Mouse (Mus musculus): ENCODE results near the gene Nav2. TPM values are rescaled to one million over a fixed set of nuclear protein-coding genes. Genes with fewer than 3 reads are reported as not detected.

Gene Nav2
- polyA plus RNA-seq, 1 experiment from 2014 or later: 25.6 TPM

- Histone ChIP-seq H3K27ac (no peak overlapping the region), H3K4me3 (no peak overlapping the region), H3K27me3 (ENCODE audit: insufficient read depth, poor library complexity, severe bottlenecking) (peaks cover 6% of the 10 kb centered on the region; the same call in 1 of the 2 replicates), H3K4me1 (replicated peaks) (peaks cover 11% of the 10 kb centered on the region), H3K9me3 (no peaks in the 10 kb centered on the region), H3K36me3 (0 out of 2 replicates have a peak, but pooled peaks cover 4% of the 10 kb centered on the region)
- no peak for DNase-seq (ENCODE audit: low spot score)
- WGBS: 71% methylated on average over 7 of the region's 7 CpGs
Measured at GRCm38 (mm10) chr7:49477976-49478349, 569.4 kb downstream of the Nav2 start.

- WGBS: 85% methylated on average over 4 of the region's 4 CpGs
- H3K36me3 ChIP-seq: 0 out of 2 replicates have a peak, but pooled peaks cover 4% of the 10 kb centered on the region
- H3K4me3 ChIP-seq: no peak overlapping the region
- H3K9me3 ChIP-seq: no peaks in the 10 kb centered on the region
- H3K27ac ChIP-seq: no peak overlapping the region
- peaks cover 13% of the 10 kb centered on the region for H3K4me1 ChIP-seq (replicated peaks)
- H3K27me3 ChIP-seq (ENCODE audit: insufficient read depth, poor library complexity, severe bottlenecking): peaks cover 15% of the 10 kb centered on the region
- DNase-seq (ENCODE audit: low spot score): no peak
Measured at GRCm38 (mm10) chr7:49478886-49479285, 570.4 kb downstream of the Nav2 start.

- 52% methylated on average over 8 of the region's 8 CpGs for WGBS
- H3K27me3 ChIP-seq (ENCODE audit: insufficient read depth, poor library complexity, severe bottlenecking): peaks cover 30% of the 10 kb centered on the region
- H3K9me3 ChIP-seq: no peaks in the 10 kb centered on the region
- DNase-seq (ENCODE audit: low spot score): no peak
- peaks cover 34% of the 10 kb centered on the region for H3K4me1 ChIP-seq (replicated peaks)
- H3K36me3 ChIP-seq: no peaks in the 10 kb centered on the region
- H3K27ac ChIP-seq: no peak overlapping the region
- no peak overlapping the region for H3K4me3 ChIP-seq
Measured at GRCm38 (mm10) chr7:49480962-49481361, 572.4 kb downstream of the Nav2 start.

DNA sequence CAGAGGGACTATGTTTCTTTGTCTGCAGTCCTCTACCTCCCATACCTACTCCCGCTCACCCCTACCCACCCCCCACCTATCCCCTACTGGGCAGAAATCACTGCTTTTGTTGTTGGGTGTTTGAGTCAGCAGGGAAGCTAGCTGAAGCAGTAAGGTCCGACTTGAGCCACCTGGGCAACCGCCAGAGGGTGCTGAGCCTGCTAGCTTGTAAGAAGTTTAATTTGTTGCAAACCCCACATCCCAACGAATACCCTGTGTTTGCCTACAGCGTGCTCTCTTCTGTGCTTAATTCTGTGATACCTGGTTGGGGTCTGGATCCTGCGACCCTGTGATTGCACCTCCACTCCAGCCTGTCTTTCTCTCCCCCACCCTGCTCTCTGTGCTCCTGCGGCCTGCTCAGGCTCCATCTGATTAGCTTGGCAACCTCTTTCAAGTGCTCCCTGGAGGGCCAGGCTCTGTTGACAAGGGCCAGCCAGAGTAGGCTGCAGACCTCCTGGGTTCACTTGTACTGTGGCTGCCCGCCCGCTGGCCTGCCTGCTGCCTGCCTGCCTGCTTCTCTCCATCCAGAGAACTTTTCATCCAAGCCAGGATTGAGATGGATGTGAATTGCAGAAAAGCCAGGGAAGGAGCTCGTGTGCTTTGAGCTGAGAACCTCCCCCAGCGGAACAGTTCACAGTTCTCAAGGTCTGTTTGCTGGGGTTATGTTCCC lies 575.7 kb downstream of the Nav2 start:
- DNase-seq (ENCODE audit: low spot score): no peak

GRCm38 (mm10) chr7:49485292-49485847 lies 576.9 kb downstream of the Nav2 start:
- H3K4me1 ChIP-seq (replicated peaks): peaks cover 31% of the 10 kb centered on the region
- no peak overlapping the region for H3K4me3 ChIP-seq
- no peak for DNase-seq (ENCODE audit: low spot score)
- 10% methylated on average over 9 of the region's 9 CpGs for WGBS
- H3K27ac ChIP-seq: 0 out of 2 replicates have a peak overlapping the region, but pooled peaks have one; percentile 8
- no peaks in the 10 kb centered on the region for H3K9me3 ChIP-seq
- H3K27me3 ChIP-seq (ENCODE audit: insufficient read depth, poor library complexity, severe bottlenecking): peaks cover 50% of the 10 kb centered on the region
- no peaks in the 10 kb centered on the region for H3K36me3 ChIP-seq

More for the DNA sequence above, 575.7 kb downstream of the Nav2 start:
- no peak overlapping the region for H3K4me3 ChIP-seq
- H3K4me1 ChIP-seq (replicated peaks): peaks cover 31% of the 10 kb centered on the region
- 13% methylated on average over 11 of the region's 11 CpGs for WGBS
- peak overlapping the region; percentile 54 for H3K27ac ChIP-seq
- H3K36me3 ChIP-seq: no peaks in the 10 kb centered on the region
- H3K27me3 ChIP-seq (ENCODE audit: insufficient read depth, poor library complexity, severe bottlenecking): peaks cover 50% of the 10 kb centered on the region
- H3K9me3 ChIP-seq: no peaks in the 10 kb centered on the region

GRCm38 (mm10) chr7:49487347-49487746 lies 578.8 kb downstream of the Nav2 start:
- H3K4me1 ChIP-seq (replicated peaks): peaks cover 32% of the 10 kb centered on the region
- no peak overlapping the region for H3K27ac ChIP-seq
- DNase-seq (ENCODE audit: low spot score): no peak
- H3K27me3 ChIP-seq (ENCODE audit: insufficient read depth, poor library complexity, severe bottlenecking): peaks cover 45% of the 10 kb centered on the region
- 0 out of 2 replicates have a peak, but pooled peaks cover 11% of the 10 kb centered on the region for H3K36me3 ChIP-seq
- H3K9me3 ChIP-seq: no peaks in the 10 kb centered on the region
- no peak overlapping the region for H3K4me3 ChIP-seq
- 91% methylated on average over 2 of the region's 2 CpGs for WGBS

DNA sequence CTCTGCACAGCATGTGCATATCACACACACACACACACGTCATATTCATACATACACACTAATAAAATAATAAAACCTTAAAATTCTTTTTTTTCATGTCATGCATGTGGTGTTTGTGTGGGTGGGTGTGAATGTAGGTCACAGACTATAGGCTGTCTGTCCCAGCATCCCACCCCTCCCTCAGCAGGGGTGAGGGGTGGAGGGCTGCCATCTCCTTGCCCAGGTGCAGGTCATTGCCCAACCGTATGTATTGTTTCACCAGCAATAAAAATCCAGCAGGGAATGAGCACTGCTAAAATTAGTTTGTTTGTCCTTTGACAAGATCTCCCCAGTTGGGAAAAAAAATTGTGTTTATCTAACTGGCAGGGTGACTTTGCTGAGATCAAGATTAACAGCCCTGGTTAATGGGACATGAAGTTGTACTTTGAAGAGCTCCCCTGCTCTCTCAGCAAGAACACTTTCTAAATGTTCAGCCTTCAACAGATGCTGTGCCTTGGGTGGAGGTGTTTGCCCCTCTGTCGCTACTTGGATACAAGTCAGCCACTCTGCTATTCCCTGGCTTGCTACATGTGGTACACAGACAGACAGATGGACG lies 580.1 kb downstream of the Nav2 start:
- no peak for DNase-seq (ENCODE audit: low spot score)
- WGBS: 77% methylated on average over 4 of the region's 4 CpGs
- peaks cover 37% of the 10 kb centered on the region for H3K27me3 ChIP-seq (ENCODE audit: insufficient read depth, poor library complexity, severe bottlenecking)
- H3K4me3 ChIP-seq: no peak overlapping the region
- no peak overlapping the region for H3K27ac ChIP-seq
- H3K36me3 ChIP-seq: peaks cover 24% of the 10 kb centered on the region
- no peaks in the 10 kb centered on the region for H3K9me3 ChIP-seq
- H3K4me1 ChIP-seq (replicated peaks): peaks cover 32% of the 10 kb centered on the region

DNA sequence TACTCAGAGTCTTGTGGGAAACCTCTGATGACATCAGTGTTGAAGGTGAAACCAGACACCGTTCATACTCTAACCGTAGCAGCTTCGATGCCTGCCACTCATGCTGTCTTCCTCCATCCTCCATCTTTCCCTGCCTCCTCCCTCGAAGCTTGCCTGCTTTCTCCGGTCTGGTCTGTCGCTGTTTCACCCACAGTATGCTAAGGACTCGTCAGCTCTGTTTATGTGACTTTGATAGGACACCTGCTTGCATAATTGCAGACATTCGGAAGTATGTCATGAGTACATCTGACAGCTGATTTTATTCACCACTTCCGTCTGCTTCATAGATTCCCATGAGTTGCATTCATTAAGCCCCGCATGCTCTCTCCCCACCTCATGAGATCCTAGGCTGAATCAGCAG lies 582.3 kb downstream of the Nav2 start:
- 78% methylated on average over 10 of the region's 10 CpGs for WGBS

GRCm38 (mm10) chr7:49492622-49493021 lies 584.1 kb downstream of the Nav2 start:
- peaks cover 24% of the 10 kb centered on the region for H3K36me3 ChIP-seq
- peaks cover 21% of the 10 kb centered on the region for H3K27me3 ChIP-seq (ENCODE audit: insufficient read depth, poor library complexity, severe bottlenecking)
- no peak for DNase-seq (ENCODE audit: low spot score)
- no peaks in the 10 kb centered on the region for H3K9me3 ChIP-seq
- H3K27ac ChIP-seq: no peak overlapping the region
- peaks cover 40% of the 10 kb centered on the region for H3K4me1 ChIP-seq (replicated peaks)
- H3K4me3 ChIP-seq: no peak overlapping the region

More for the DNA sequence above, 582.3 kb downstream of the Nav2 start:
- H3K27ac ChIP-seq: no peak overlapping the region
- no peaks in the 10 kb centered on the region for H3K9me3 ChIP-seq
- H3K27me3 ChIP-seq (ENCODE audit: insufficient read depth, poor library complexity, severe bottlenecking): peaks cover 26% of the 10 kb centered on the region
- no peak overlapping the region for H3K4me3 ChIP-seq
- peaks cover 26% of the 10 kb centered on the region for H3K4me1 ChIP-seq (replicated peaks)
- DNase-seq (ENCODE audit: low spot score): no peak
- peaks cover 24% of the 10 kb centered on the region for H3K36me3 ChIP-seq

DNA sequence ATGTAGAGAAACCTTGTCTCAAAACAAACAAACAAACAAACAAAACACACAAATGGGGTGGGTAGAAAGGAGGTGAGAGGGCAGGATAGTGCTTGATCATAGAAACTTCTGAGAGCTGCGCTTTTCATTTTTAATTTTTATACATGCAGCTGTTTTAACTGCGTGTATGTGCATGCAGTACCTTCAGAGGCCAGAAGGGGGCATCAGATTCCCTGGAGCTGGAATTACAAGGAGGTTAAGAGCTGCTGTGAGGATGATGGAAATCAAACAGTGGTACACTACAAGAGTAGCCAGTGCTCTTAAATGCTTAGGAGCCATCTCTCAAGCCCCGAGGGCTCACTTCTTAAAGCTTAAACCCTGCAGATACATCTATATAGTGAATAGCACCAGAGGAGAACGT lies 584.7 kb downstream of the Nav2 start:
- Histone ChIP-seq H3K9me3 (no peaks in the 10 kb centered on the region), H3K36me3 (peaks cover 24% of the 10 kb centered on the region), H3K4me3 (no peak overlapping the region), H3K27me3 (ENCODE audit: insufficient read depth, poor library complexity, severe bottlenecking) (peaks cover 17% of the 10 kb centered on the region), H3K4me1 (replicated peaks) (peaks cover 37% of the 10 kb centered on the region), H3K27ac (no peak overlapping the region)
- DNase-seq (ENCODE audit: low spot score): peak; percentile 35
- 88% methylated on average over 4 of the region's 4 CpGs for WGBS

GRCm38 (mm10) chr7:49494654-49495053 lies 586.1 kb downstream of the Nav2 start:
- DNase-seq (ENCODE audit: low spot score): no peak
- H3K4me1 ChIP-seq (replicated peaks): peaks cover 37% of the 10 kb centered on the region
- H3K9me3 ChIP-seq: no peaks in the 10 kb centered on the region
- no peak overlapping the region for H3K27ac ChIP-seq
- peaks cover 27% of the 10 kb centered on the region for H3K36me3 ChIP-seq
- H3K27me3 ChIP-seq (ENCODE audit: insufficient read depth, poor library complexity, severe bottlenecking): peaks cover 17% of the 10 kb centered on the region; the same call in 1 of the 2 replicates
- no peak overlapping the region for H3K4me3 ChIP-seq
- 84% methylated on average over 6 of the region's 6 CpGs for WGBS

- no peak overlapping the region for H3K4me3 ChIP-seq
- peaks cover 17% of the 10 kb centered on the region; the same call in 1 of the 2 replicates for H3K27me3 ChIP-seq (ENCODE audit: insufficient read depth, poor library complexity, severe bottlenecking)
- no peaks in the 10 kb centered on the region for H3K9me3 ChIP-seq
- peak; percentile 65 for DNase-seq (ENCODE audit: low spot score)
- 16% methylated on average over 11 of the region's 11 CpGs for WGBS
- peak overlapping the region; percentile 76 for H3K27ac ChIP-seq
- H3K36me3 ChIP-seq: peaks cover 32% of the 10 kb centered on the region
- peaks cover 34% of the 10 kb centered on the region for H3K4me1 ChIP-seq (replicated peaks)
Measured at GRCm38 (mm10) chr7:49496111-49496510, 587.6 kb downstream of the Nav2 start.

All from hindbrain, embryonic 10.5 days (tissue).